Mouse (Mus musculus) kidney, adult 2 months (tissue): ENCODE measurements at regions not wholly inside any gene's neighbourhood (a gene's known extent, or its start where the extent isn't known, plus 50 kb on each side); places are given as distances from the start of the nearest gene placed in this dataset.

Experiments used
- DNase-seq: peaks from one replicate; pipeline ENCODE4 v3.0.0; 2021
- H3K27ac ChIP-seq: fragments of 200-500 bp; 2 replicates; pipeline ENCODE4 v1.5.1; 2012; ENCODE audit warnings: low read depth, low read length, control low read depth, inconsistent platforms; ENCODE audit not compliant: insufficient read depth
- H3K27me3 ChIP-seq: fragments of 200-500 bp; replicated peaks from 2 replicates; pipeline ENCODE4 v1.6.1; 2012; ENCODE audit warnings: mild to moderate bottlenecking, moderate library complexity, low read length, inconsistent platforms; ENCODE audit not compliant: control insufficient read depth, insufficient read depth
- H3K36me3 ChIP-seq: fragments of 200-500 bp; 2 replicates; pipeline ENCODE4 v1.6.1; 2012; ENCODE audit warnings: mild to moderate bottlenecking, moderate library complexity, low read length, inconsistent platforms; ENCODE audit not compliant: control insufficient read depth, insufficient read depth
- H3K4me1 ChIP-seq: fragments of 200-500 bp; 2 replicates; pipeline ENCODE4 v1.6.1; 2011; ENCODE audit warnings: low read length; ENCODE audit not compliant: control insufficient read depth, insufficient read depth
- H3K4me3 ChIP-seq: fragments of 200-500 bp; 2 replicates; pipeline ENCODE4 v1.5.1; 2011; ENCODE audit warnings: mild to moderate bottlenecking, low read depth, low read length, control low read depth; ENCODE audit not compliant: insufficient read depth
- CTCF ChIP-seq: fragments of 200-500 bp; conservative IDR thresholded peaks from 2 replicates; pipeline ENCODE4 v1.5.1; 2011; ENCODE audit warnings: low read depth, mild to moderate bottlenecking, control low read depth, low read length, moderate library complexity, mixed read lengths; ENCODE audit not compliant: insufficient read depth, insufficient read length
- POLR2A ChIP-seq: fragments of 200-500 bp; IDR thresholded peaks from one replicate; pipeline ENCODE4 v1.6.1; 2011; ENCODE audit warnings: low read depth, low read length, control low read depth
- WGBS: fragments of 180-500 bp; shearing (Covaris S2); methylation state at CpG from one replicate; pipeline ENCODE4 v1.1.7; 2018; 5-methylcytosine and 5-hydroxymethylcytosine counted together

- 79% methylated on average over 5 of the region's 5 CpGs for WGBS
Observed at GRCm38 (mm10) chr14:74249263-74249878, 391.3 kb upstream of the Htr2a start.

GRCm38 (mm10) chr14:74250021-74250420 lies 390.6 kb upstream of the Htr2a start:
- Histone ChIP-seq H3K27me3 (no peaks in the 10 kb centered on the region), H3K4me3 (no peak overlapping the region), H3K27ac (no peak overlapping the region), H3K36me3 (no peaks in the 10 kb centered on the region), H3K4me1 (no peaks in the 10 kb centered on the region)
- TF ChIP-seq CTCF (no peak), POLR2A (no peak)
- WGBS = 67% methylated on average over 2 of the region's 2 CpGs
- DNase-seq = no peak

More at GRCm38 (mm10) chr14:74249263-74249878, 391.3 kb upstream of the Htr2a start:
- no peaks in the 10 kb centered on the region for H3K4me1 ChIP-seq
- H3K27ac ChIP-seq = no peak overlapping the region
- no peaks in the 10 kb centered on the region for H3K36me3 ChIP-seq
- H3K4me3 ChIP-seq = no peak overlapping the region
- no peak for TF ChIP-seq CTCF
- no peak for TF ChIP-seq POLR2A
- DNase-seq = no peak
- no peaks in the 10 kb centered on the region for H3K27me3 ChIP-seq

- WGBS = 75% methylated on average over 10 of the region's 10 CpGs
- Histone ChIP-seq H3K4me1 (no peaks in the 10 kb centered on the region), H3K27me3 (no peaks in the 10 kb centered on the region), H3K36me3 (no peaks in the 10 kb centered on the region), H3K4me3 (no peak overlapping the region), H3K27ac (no peak overlapping the region)
- no peak for DNase-seq
- no peak for TF ChIP-seq CTCF
- TF ChIP-seq POLR2A = no peak
Observed at GRCm38 (mm10) chr14:74252189-74253145, 388.2 kb upstream of the Htr2a start.

- TF ChIP-seq POLR2A = no peak
- no peak for TF ChIP-seq CTCF
- H3K36me3 ChIP-seq = no peaks in the 10 kb centered on the region
- no peak for DNase-seq
- no peak overlapping the region for H3K27ac ChIP-seq
- H3K27me3 ChIP-seq = no peaks in the 10 kb centered on the region
- no peaks in the 10 kb centered on the region for H3K4me1 ChIP-seq
- no peak overlapping the region for H3K4me3 ChIP-seq
Observed at GRCm38 (mm10) chr14:74255000-74255399, 385.6 kb upstream of the Htr2a start.

- Histone ChIP-seq H3K27ac (no peak overlapping the region), H3K36me3 (no peaks in the 10 kb centered on the region), H3K4me3 (no peak overlapping the region), H3K4me1 (no peaks in the 10 kb centered on the region), H3K27me3 (no peaks in the 10 kb centered on the region)
- TF ChIP-seq POLR2A (no peak), CTCF (no peak)
- no peak for DNase-seq
Observed at GRCm38 (mm10) chr14:74259437-74259836, 381.2 kb upstream of the Htr2a start.

GRCm38 (mm10) chr14:74267086-74267485 lies 373.6 kb upstream of the Htr2a start:
- no peak for DNase-seq
- H3K27me3 ChIP-seq = no peaks in the 10 kb centered on the region
- WGBS = 66% methylated on average over 1 of the region's 1 CpGs
- no peaks in the 10 kb centered on the region for H3K36me3 ChIP-seq
- no peaks in the 10 kb centered on the region for H3K4me1 ChIP-seq
- no peak for TF ChIP-seq CTCF
- no peak for TF ChIP-seq POLR2A
- H3K4me3 ChIP-seq = no peak overlapping the region
- no peak overlapping the region for H3K27ac ChIP-seq

- TF ChIP-seq CTCF (no peak), POLR2A (no peak)
- Histone ChIP-seq H3K4me3 (no peak overlapping the region), H3K27ac (no peak overlapping the region), H3K4me1 (no peaks in the 10 kb centered on the region), H3K27me3 (no peaks in the 10 kb centered on the region), H3K36me3 (no peaks in the 10 kb centered on the region)
- 75% methylated on average over 3 of the region's 3 CpGs for WGBS
- no peak for DNase-seq
Observed at GRCm38 (mm10) chr14:74294560-74294959, 346.1 kb upstream of the Htr2a start.
